Comparison of ENCODE assay signal across 16 mouse cellular contexts in the genomic region with DNA sequence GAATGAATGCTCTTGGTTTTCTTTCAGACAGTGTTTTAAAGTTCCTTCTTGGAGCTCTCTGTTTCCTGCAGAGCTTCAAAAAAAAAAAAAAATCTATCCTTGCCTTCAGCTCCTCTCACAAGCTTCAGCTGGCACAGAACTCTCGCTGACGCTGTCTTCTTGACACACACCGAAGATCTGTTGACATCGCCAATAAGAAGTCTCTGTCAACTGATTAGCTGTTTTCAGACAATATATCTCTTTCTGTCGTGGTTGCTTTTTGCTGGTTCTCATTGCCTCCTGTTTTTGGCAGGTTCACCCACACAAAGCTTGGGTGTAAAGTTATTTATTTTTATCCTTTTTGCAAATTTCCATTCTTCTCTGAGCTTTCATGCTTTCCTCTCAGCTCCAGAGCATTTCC.
DNase-seq lines count a peak whose midpoint lies in the region; ATAC-seq lines count a peak whose summit lies in the region.
"Had no signal": no experiment of that assay in that cellular context is flagged by ENCODE, and none has a peak within 500 bp of the region (broad histone marks: within the 10 kb centered on the region; RNA-seq: fewer than 3 reads in every experiment).

No protein-coding gene starts in this region.

- no peak for ATAC-seq in megakaryocyte progenitor cell, adult 5-6 weeks (replicated peaks; ENCODE audit: poor library complexity)
- ATAC-seq: activated CD4-positive, CD25-positive, alpha-beta regulatory T cell, adult 4 months; forebrain, embryonic 16.5 days; Patski had no signal

- intact Hi-C loops in left cerebral cortex, postnatal 25 days (cut with DNase I) = no loop called here

- DNase-seq in layer of hippocampus, adult 9-11 months = peak; percentile 15
- DNase-seq in layer of hippocampus, postnatal 36 days = no peak
- DNase-seq in right cerebral cortex, adult 18-20 months = peak; percentile 50
- no peak for DNase-seq in right cerebral cortex, postnatal 14 days
- peak; percentile 48 to 71 for DNase-seq in left cerebral cortex, postnatal 25 days (ENCODE audit: low spot score in 2 of 2)
- DNase-seq in ovary, postnatal 36 days (ENCODE audit: low spot score) = no peak
- DNase-seq: adrenal gland, postnatal 14 days; cerebellum, adult 18-20 months; cerebellum, adult 9-11 months; cerebellum, postnatal 36 days; gastrocnemius, postnatal 14 days; heart, adult 2 months had no signal

Comparison
In these comparisons a context has a peak if more than half of its experiments do, and no peak if none do; other contexts are left out.
1. DNase-seq: peak in layer of hippocampus, adult 9-11 months (single experiment), right cerebral cortex, adult 18-20 months (single experiment) and left cerebral cortex, postnatal 25 days (2 of 2); none in layer of hippocampus, postnatal 36 days (0 of 2), right cerebral cortex, postnatal 14 days (single experiment) and ovary, postnatal 36 days (single experiment).